Mouse (Mus musculus) liver, postnatal 0 days (tissue): ENCODE measurements around the gene Nav2. TPM values are rescaled to one million over a fixed set of nuclear protein-coding genes. Genes with fewer than 3 reads are reported as not detected.

Experiments used
- ATAC-seq: fragments of 200-750 bp; cut with Nextera tagmentation; 2 replicates; pipeline ENCODE4 v1.8.0; 2017; ENCODE audit warnings: mild to moderate bottlenecking, moderate library complexity
- DNase-seq: peaks from one replicate; pipeline ENCODE4 v3.0.0-alpha.2; 2016
- H3K27ac ChIP-seq: fragments of 300-500 bp; sonication (generic); 2 replicates; pipeline ENCODE4 v1.5.1; 2014; ENCODE audit warnings: antibody characterized with exemption, moderate library complexity, mild to moderate bottlenecking, low read depth
- H3K27me3 ChIP-seq: fragments of 300-500 bp; sonication (generic); 2 replicates; pipeline ENCODE4 v1.6.1; 2014; ENCODE audit warnings: low read length, control low read depth, mixed read lengths; ENCODE audit not compliant: insufficient read depth
- H3K36me3 ChIP-seq: fragments of 300-500 bp; sonication (generic); replicated peaks from 2 replicates; pipeline ENCODE4 v1.6.1; 2014; ENCODE audit warnings: mild to moderate bottlenecking, control low read depth, low read length, moderate library complexity, mixed read lengths; ENCODE audit not compliant: insufficient read depth
- H3K4me1 ChIP-seq: fragments of 300-500 bp; sonication (generic); 2 replicates; pipeline ENCODE4 v1.6.1; 2014; ENCODE audit warnings: antibody characterized with exemption, mild to moderate bottlenecking, control low read depth; ENCODE audit not compliant: insufficient read depth
- H3K4me2 ChIP-seq: fragments of 300-500 bp; sonication (generic); 2 replicates; pipeline ENCODE4 v1.6.1; 2014; ENCODE audit warnings: low read depth, mild to moderate bottlenecking, low read length, moderate library complexity, mixed read lengths
- H3K4me3 ChIP-seq: fragments of 300-500 bp; sonication (generic); 2 replicates; pipeline ENCODE4 v1.5.1; 2014; ENCODE audit warnings: low read depth, low read length
- H3K9ac ChIP-seq: fragments of 300-500 bp; sonication (generic); replicated peaks from 2 replicates; pipeline ENCODE4 v1.6.1; 2014; ENCODE audit warnings: mild to moderate bottlenecking, moderate library complexity
- H3K9me3 ChIP-seq: fragments of 300-500 bp; sonication (generic); 2 replicates; pipeline ENCODE4 v1.6.1; 2016; ENCODE audit warnings: mild to moderate bottlenecking, control low read depth, low read length, mixed read lengths
- CTCF ChIP-seq: sonication (generic); IDR thresholded peaks from 2 replicates; pipeline ENCODE4 v1.5.1; 2016; ENCODE audit warnings: antibody characterized with exemption, low read depth
- EP300 ChIP-seq: IDR thresholded peaks from 2 replicates; pipeline ENCODE4 v1.6.1; 2016; ENCODE audit warnings: antibody characterized with exemption, low read depth, mild to moderate bottlenecking
- WGBS: fragments of 180-500 bp; shearing (Covaris S2); extraction: QIAGEN DNeasy Blood & Tissue Kit; methylation state at CpG from one replicate; pipeline ENCODE4 v1.1.7; 2014; ENCODE audit not compliant: insufficient replicate concordance; 5-methylcytosine and 5-hydroxymethylcytosine counted together
- polyA plus RNA-seq: library from polyadenylated mRNA; unstranded; fragments of >200 nt; fragmentation: Nextera tagmentation; extraction: Ambion mirVana; gene quantifications from 2 replicates; pipeline ENCODE4 v1.2.1, GENCODE M21; 2015

The Nav2 gene
- polyA plus RNA-seq, 1 experiment from 2014 or later = 3.3 TPM

DNA sequence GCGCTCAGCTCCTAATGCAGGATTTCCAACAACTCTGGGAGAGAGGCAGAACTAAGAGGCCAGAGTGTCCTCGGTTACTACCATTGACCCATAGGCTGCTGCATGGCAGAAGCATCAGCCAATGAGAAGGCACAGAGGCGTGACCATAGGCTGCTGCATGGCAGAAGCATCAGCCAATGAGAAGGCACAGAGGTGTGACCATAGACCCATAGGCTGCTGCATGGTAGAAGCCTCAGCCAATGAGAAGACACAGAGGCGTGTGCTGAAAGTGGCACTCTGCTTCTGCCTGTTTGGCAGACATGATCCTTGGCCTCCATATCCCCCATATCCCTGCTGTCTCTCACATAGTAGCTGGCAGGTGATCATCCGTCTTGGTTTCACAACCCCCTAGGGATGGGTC is 520.4 kb downstream of the Nav2 start:
- no peaks in the 10 kb centered on the region for H3K4me1 ChIP-seq
- no peak overlapping the region for H3K9ac ChIP-seq
- H3K9me3 ChIP-seq = no peaks in the 10 kb centered on the region
- H3K27me3 ChIP-seq = no peaks in the 10 kb centered on the region
- ATAC-seq (peak; percentile 94), DNase-seq (peak; percentile 27)
- TF ChIP-seq EP300 (no peak), CTCF (no peak)
- no peaks in the 10 kb centered on the region; the same call in 1 of the 2 replicates for H3K36me3 ChIP-seq
- no peak overlapping the region for H3K4me2 ChIP-seq
- no peak overlapping the region for H3K27ac ChIP-seq
- WGBS = 69% methylated on average over 5 of the region's 5 CpGs
- no peak overlapping the region for H3K4me3 ChIP-seq

DNA sequence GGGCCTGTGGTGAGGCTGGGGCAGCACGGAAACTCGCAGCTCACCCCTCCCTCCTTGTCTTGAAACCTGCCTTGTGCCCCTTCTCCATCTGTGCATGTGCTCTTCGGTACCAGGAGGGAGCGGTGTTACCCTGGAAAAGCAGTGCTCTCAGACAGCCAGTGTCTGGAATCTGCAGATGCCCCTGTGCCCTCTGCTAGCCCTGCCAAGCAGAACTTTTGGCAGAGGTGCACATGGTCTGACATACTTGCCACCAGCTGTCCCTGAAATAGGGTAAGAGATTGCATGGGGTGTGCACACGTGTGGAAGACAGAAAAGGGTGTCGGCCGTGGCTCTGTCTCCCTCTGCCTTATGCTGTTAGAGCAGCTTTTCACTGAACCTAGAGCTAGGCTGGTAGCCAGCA is 522.3 kb downstream of the Nav2 start:
- H3K27me3 ChIP-seq = no peaks in the 10 kb centered on the region
- no peaks in the 10 kb centered on the region for H3K4me1 ChIP-seq
- no peak overlapping the region for H3K4me3 ChIP-seq
- ATAC-seq (no peak), DNase-seq (no peak)
- no peak for TF ChIP-seq EP300
- peak; percentile 9; the same call in 1 of the 2 replicates for TF ChIP-seq CTCF
- no peaks in the 10 kb centered on the region; the same call in 1 of the 2 replicates for H3K36me3 ChIP-seq
- no peak overlapping the region for H3K4me2 ChIP-seq
- H3K27ac ChIP-seq = no peak overlapping the region
- 76% methylated on average over 7 of the region's 7 CpGs for WGBS
- no peaks in the 10 kb centered on the region for H3K9me3 ChIP-seq
- no peak overlapping the region for H3K9ac ChIP-seq

DNA sequence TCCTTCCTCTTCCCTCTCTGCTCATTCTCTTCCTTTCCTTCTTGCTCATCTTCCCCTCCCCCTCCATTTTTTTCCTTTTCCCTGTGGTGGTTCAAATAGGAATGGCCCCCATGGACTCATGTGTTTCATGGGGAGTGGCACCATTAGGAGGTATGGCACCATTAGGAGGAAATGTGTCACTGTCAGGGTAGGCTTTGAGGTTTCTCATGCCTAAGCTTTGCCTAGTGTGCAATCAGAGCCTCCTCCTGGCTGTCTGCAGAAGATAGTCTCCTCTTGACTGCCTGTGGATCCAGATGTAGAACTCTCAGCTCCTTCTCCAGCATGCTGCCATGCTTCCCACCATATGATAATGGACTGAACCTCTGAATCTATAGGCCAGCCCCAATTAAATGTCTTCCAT is 525.4 kb downstream of the Nav2 start:
- DNase-seq = no peak
- H3K36me3 ChIP-seq = no peaks in the 10 kb centered on the region; the same call in 1 of the 2 replicates
- H3K27me3 ChIP-seq = no peaks in the 10 kb centered on the region
- no peaks in the 10 kb centered on the region for H3K9me3 ChIP-seq
- no peak overlapping the region for H3K27ac ChIP-seq
- no peak overlapping the region for H3K4me2 ChIP-seq
- ATAC-seq = no peak
- H3K4me1 ChIP-seq = peaks cover 2% of the 10 kb centered on the region; the same call in 1 of the 2 replicates
- TF ChIP-seq CTCF (no peak), EP300 (no peak)
- H3K9ac ChIP-seq = no peak overlapping the region
- H3K4me3 ChIP-seq = no peak overlapping the region

DNA sequence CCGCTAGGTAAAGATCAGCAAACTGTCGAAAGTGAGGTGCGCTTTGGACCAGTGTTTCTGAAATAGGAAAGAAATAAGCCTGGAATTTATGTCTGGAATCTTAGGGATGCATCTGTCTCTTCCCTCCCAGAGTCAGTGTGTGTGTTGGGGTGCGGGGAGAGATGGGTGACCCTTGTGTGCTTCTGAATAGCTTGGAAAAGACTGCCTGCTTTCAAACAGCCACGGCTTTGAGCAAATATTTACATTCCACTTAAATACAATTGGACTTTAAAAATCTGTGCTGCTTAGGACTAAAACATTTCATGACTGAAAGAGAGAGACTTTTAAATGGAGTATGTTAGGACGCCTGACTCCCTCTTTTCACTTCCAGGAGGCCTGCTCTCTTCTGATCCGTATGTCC is 528.0 kb downstream of the Nav2 start:
- no peaks in the 10 kb centered on the region for H3K9me3 ChIP-seq
- WGBS = 49% methylated on average over 7 of the region's 7 CpGs
- no peak for DNase-seq
- no peak overlapping the region for H3K4me3 ChIP-seq
- H3K27me3 ChIP-seq = no peaks in the 10 kb centered on the region
- no peak for ATAC-seq
- TF ChIP-seq EP300 = no peak
- TF ChIP-seq CTCF = no peak
- no peak overlapping the region; the same call in 1 of the 2 replicates for H3K4me2 ChIP-seq
- H3K4me1 ChIP-seq = peaks cover 2% of the 10 kb centered on the region; the same call in 1 of the 2 replicates
- no peak overlapping the region for H3K27ac ChIP-seq
- no peak overlapping the region for H3K9ac ChIP-seq
- H3K36me3 ChIP-seq = no peaks in the 10 kb centered on the region

DNA sequence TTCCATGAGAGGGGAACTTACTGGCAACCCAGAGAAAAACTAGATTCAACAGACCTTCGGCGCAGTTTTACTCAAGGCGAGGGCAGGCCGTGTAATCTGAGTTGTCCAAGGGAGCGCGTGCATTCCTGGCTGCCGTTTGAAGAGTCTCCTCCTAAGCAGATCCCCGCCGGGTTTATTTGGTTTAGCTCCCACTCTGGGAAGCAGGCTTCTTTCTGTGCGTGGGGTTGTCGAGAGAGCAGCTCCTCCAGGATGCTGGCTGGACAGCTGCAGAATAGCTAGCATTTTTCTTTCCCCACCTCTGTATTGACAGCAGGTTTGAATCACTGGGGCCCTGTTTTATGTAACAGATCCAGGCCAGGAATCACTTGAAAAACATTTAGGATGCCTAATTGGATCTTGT is 529.4 kb downstream of the Nav2 start:
- DNase-seq (no peak), ATAC-seq (no peak)
- no peak overlapping the region for H3K27ac ChIP-seq
- H3K9ac ChIP-seq = no peak overlapping the region
- H3K9me3 ChIP-seq = no peaks in the 10 kb centered on the region
- no peak overlapping the region for H3K4me2 ChIP-seq
- H3K27me3 ChIP-seq = no peaks in the 10 kb centered on the region
- H3K4me1 ChIP-seq = peaks cover 2% of the 10 kb centered on the region; the same call in 1 of the 2 replicates
- 61% methylated on average over 11 of the region's 11 CpGs for WGBS
- TF ChIP-seq EP300 (no peak), CTCF (no peak)
- no peaks in the 10 kb centered on the region for H3K36me3 ChIP-seq
- no peak overlapping the region for H3K4me3 ChIP-seq

DNA sequence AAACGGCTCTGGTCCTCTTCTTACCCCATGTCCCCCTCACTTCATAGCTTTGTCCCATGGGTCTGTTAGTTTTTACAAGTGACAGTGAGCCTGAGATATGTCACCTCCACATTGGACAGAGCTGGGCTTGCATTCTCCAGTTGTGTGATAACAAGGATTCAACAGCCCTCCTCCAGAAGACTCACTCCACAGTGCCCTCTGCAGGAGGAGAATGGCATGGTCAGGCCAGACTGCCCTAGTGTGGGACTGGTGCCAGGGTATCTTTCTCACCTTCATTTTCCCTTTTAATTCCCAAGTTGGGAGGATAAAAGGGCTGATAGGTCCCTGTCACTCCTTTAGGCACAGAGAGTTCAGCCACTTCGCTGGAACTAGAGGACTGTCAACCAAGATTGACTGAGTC is 530.6 kb downstream of the Nav2 start:
- no peak overlapping the region for H3K9ac ChIP-seq
- no peak overlapping the region for H3K4me2 ChIP-seq
- no peaks in the 10 kb centered on the region for H3K9me3 ChIP-seq
- no peaks in the 10 kb centered on the region for H3K27me3 ChIP-seq
- peaks cover 2% of the 10 kb centered on the region; the same call in 1 of the 2 replicates for H3K4me1 ChIP-seq
- WGBS = 76% methylated on average over 2 of the region's 2 CpGs
- peak; percentile 57 for DNase-seq
- TF ChIP-seq CTCF (peak; percentile 68), EP300 (no peak)
- no peaks in the 10 kb centered on the region for H3K36me3 ChIP-seq
- no peak for ATAC-seq
- H3K27ac ChIP-seq = no peak overlapping the region
- H3K4me3 ChIP-seq = no peak overlapping the region

DNA sequence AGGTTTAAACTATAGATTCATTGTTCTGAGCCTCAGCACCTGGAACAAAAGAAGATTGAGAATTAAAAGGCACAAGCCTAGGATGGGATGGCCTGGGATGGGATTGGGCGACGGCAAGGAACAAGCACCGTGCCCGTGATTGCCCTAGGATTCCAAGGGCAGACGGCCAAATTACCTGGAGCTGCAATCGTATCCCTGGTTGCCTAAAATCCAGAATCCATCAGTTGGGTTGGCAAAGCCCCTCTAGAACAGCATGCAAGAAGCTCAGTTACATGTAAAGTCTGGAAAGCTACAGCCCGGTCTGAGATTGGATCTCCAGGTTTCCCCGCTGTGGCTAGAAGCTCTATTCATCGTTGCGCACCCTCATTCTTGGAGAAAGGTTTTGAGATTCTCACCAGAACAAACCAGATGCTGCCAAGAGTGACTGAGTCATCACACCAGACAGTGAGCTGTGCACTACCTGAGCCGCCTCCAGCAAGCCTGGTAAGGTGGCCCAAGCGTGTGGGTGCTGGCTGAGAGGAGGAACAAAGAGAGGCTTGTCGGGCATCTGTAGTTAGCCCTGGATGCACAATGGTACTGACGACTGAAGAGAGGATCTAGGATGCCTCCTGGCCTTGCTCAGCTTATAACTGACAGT is 531.9 kb downstream of the Nav2 start:
- Histone ChIP-seq H3K4me1 (peaks cover 2% of the 10 kb centered on the region; the same call in 1 of the 2 replicates), H3K36me3 (no peaks in the 10 kb centered on the region), H3K4me3 (no peak overlapping the region), H3K27me3 (no peaks in the 10 kb centered on the region), H3K27ac (no peak overlapping the region), H3K4me2 (no peak overlapping the region), H3K9me3 (no peaks in the 10 kb centered on the region), H3K9ac (no peak overlapping the region)
- WGBS = 82% methylated on average over 14 of the region's 14 CpGs
- no peak for TF ChIP-seq CTCF
- TF ChIP-seq EP300 = no peak
- DNase-seq (no peak), ATAC-seq (no peak)
